Mouse (Mus musculus): Measurements from ENCODE around the gene Asic2. TPM values are rescaled to one million over a fixed set of nuclear protein-coding genes. Genes with fewer than 3 reads are reported as not detected.
A peak's percentile ranks its signal among the peaks of the same experiment; 100 is the strongest.

Gene Asic2
- total RNA-seq, 2 experiments from 2014 or later: 0.11 to 0.31 TPM

- no peak for DNase-seq (ENCODE audit: low spot score)
Observed at GRCm38 (mm10) chr11:81032151-81032550, 936.1 kb downstream of the Asic2 start.

- no peak for DNase-seq (ENCODE audit: low spot score)
Observed at GRCm38 (mm10) chr11:81014776-81015175, 953.5 kb downstream of the Asic2 start.

- no peak for DNase-seq (ENCODE audit: low spot score)
Observed at GRCm38 (mm10) chr11:81013501-81013900, 954.8 kb downstream of the Asic2 start.

GRCm38 (mm10) chr11:81010766-81011165 is 957.5 kb downstream of the Asic2 start:
- no peak for DNase-seq (ENCODE audit: low spot score)

- no peak for DNase-seq (ENCODE audit: low spot score)
Observed at GRCm38 (mm10) chr11:81009366-81009765, 958.9 kb downstream of the Asic2 start.

- no peak for DNase-seq (ENCODE audit: low spot score)
Observed at GRCm38 (mm10) chr11:81005831-81006230, 962.4 kb downstream of the Asic2 start.

- no peak for DNase-seq (ENCODE audit: low spot score)
Observed at GRCm38 (mm10) chr11:81002769-81003430, 965.4 kb downstream of the Asic2 start.

GRCm38 (mm10) chr11:80995621-80996020 is 972.6 kb downstream of the Asic2 start:
- no peak for DNase-seq (ENCODE audit: low spot score)

- no peak for DNase-seq (ENCODE audit: low spot score)
Observed at GRCm38 (mm10) chr11:80983530-80983929, 984.7 kb downstream of the Asic2 start.

GRCm38 (mm10) chr11:80976239-80976855 is 991.9 kb downstream of the Asic2 start:
- peak; percentile 17 for DNase-seq (ENCODE audit: low spot score)

GRCm38 (mm10) chr11:80974616-80975015 is 993.6 kb downstream of the Asic2 start:
- peak; percentile 56 for DNase-seq (ENCODE audit: low spot score)

- peak; percentile 77 for DNase-seq (ENCODE audit: low spot score)
Observed at GRCm38 (mm10) chr11:80973976-80974375, 994.3 kb downstream of the Asic2 start.

GRCm38 (mm10) chr11:80973273-80973672 is 995.0 kb downstream of the Asic2 start:
- no peak for DNase-seq (ENCODE audit: low spot score)

GRCm38 (mm10) chr11:80967544-80967943 is 1000.7 kb downstream of the Asic2 start:
- DNase-seq (ENCODE audit: low spot score): no peak

GRCm38 (mm10) chr11:80966040-80966439 is 1002.2 kb downstream of the Asic2 start:
- no peak for DNase-seq (ENCODE audit: low spot score)

- no peak for DNase-seq (ENCODE audit: low spot score)
Observed at GRCm38 (mm10) chr11:80961326-80961725, 1006.9 kb downstream of the Asic2 start.

- no peak for DNase-seq (ENCODE audit: low spot score)
Observed at GRCm38 (mm10) chr11:80958086-80958671, 1010.1 kb downstream of the Asic2 start.

GRCm38 (mm10) chr11:80955915-80956314 is 1012.3 kb downstream of the Asic2 start:
- no peak for DNase-seq (ENCODE audit: low spot score)

- DNase-seq (ENCODE audit: low spot score): no peak
Observed at GRCm38 (mm10) chr11:80954147-80954546, 1014.1 kb downstream of the Asic2 start.

- DNase-seq (ENCODE audit: low spot score): peak; percentile 42
Observed at GRCm38 (mm10) chr11:80949068-80949738, 1019.1 kb downstream of the Asic2 start.

- no peak for DNase-seq (ENCODE audit: low spot score)
Observed at GRCm38 (mm10) chr11:80948103-80948502, 1020.2 kb downstream of the Asic2 start.

GRCm38 (mm10) chr11:80946163-80946562 is 1022.1 kb downstream of the Asic2 start:
- no peak for DNase-seq (ENCODE audit: low spot score)
